Mouse (Mus musculus) hematopoietic stem cell, adult 5-6 weeks (primary cell): ENCODE data around the gene Kctd7. TPM values are rescaled to one million over a fixed set of nuclear protein-coding genes. Genes with fewer than 3 reads are reported as not detected.

Experiments used
- total RNA-seq: library from RNA; stranded (forward); fragments of 172-1452, 232-1000 nt; gene quantifications from 2 replicates; pipeline ENCODE4 v1.2.3, GENCODE M21; 2017

Gene Kctd7
- total RNA-seq, 1 experiment from 2014 or later: 6.4 TPM

Other genes with a start within 250 kb of the Kctd7 start
- 7.6 and 12.1 TPM in 2 replicates for gene Zbed5, start 249.1 kb upstream of the Kctd7 start, total RNA-seq
- 1.1 TPM in 1 of 2 replicates, not detected in the other for gene Phkg1, start 246.3 kb upstream of the Kctd7 start, total RNA-seq
- 3.0 and 3.8 TPM in 2 replicates for gene Nupr1l, start 236.3 kb upstream of the Kctd7 start, total RNA-seq
- 29.8 and 31.8 TPM in 2 replicates for gene Vkorc1l1, start 202.9 kb upstream of the Kctd7 start, total RNA-seq
- gene Gusb, start 141.8 kb upstream of the Kctd7 start, total RNA-seq: 37.8 and 43.7 TPM in 2 replicates
- gene Asl, start 115.6 kb upstream of the Kctd7 start, total RNA-seq: 27.1 and 29.8 TPM in 2 replicates
- gene Crcp, start 115.6 kb upstream of the Kctd7 start, total RNA-seq: 38.3 and 49.5 TPM in 2 replicates
- 6.9 and 7.3 TPM in 2 replicates for gene Tpst1, start 71.5 kb upstream of the Kctd7 start, total RNA-seq
- gene Rabgef1, start 26.9 kb downstream of the Kctd7 start, total RNA-seq: 35.6 and 47.9 TPM in 2 replicates
- 40.9 and 43.5 TPM in 2 replicates for gene Tmem248, start 72.2 kb downstream of the Kctd7 start, total RNA-seq
- 86.6 and 133 TPM in 2 replicates for gene Sbds, start 110.7 kb downstream of the Kctd7 start, total RNA-seq
- 40.5 and 53.1 TPM in 2 replicates for gene Tyw1, start 110.8 kb downstream of the Kctd7 start, total RNA-seq
- gene Caln1, start 224.6 kb downstream of the Kctd7 start, total RNA-seq: not detected in 2 replicates
- gene A330070K13Rik, start 239.8 kb downstream of the Kctd7 start, total RNA-seq: not detected in 2 replicates